Mouse (Mus musculus): ENCODE measurements around the gene Ppfia3. TPM values are rescaled to one million over a fixed set of nuclear protein-coding genes. Genes with fewer than 3 reads are reported as not detected.

Gene Ppfia3
- total RNA-seq (2014; rRNA removed; ENCODE audit: low replicate concordance) = 0.15 and 1.8 TPM in 2 replicates
- 0.58 and 0.68 TPM in 2 replicates for polyA plus RNA-seq (2015; fragmentation: Nextera tagmentation; extraction: Ambion mirVana)

DNA sequence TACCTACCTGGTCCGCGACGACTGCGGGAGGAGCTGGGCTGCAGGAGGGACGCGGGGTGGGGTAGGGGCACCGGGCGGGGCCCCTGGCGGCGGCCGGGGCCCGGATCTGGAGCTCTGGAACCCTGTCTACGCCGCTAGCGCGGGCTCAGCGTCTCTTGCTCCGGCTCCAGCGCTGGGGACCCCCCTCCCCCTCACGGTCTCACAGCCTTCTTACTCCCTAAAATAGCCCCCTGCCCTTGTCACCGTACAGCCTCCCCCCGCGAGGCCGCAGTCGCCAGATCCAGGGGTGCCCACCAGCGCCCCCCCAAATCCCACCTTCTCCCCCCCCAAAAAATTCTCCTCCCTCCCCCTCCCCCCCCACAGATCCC is at the start of gene Ppfia3:
Ppfia3 (minus strand) TSS at position 368 of the 368 bp plus-strand sequence.
- Histone ChIP-seq H3K4me3 (ENCODE audit: low read depth, low read length) (peak within 1 kb of the TSS; percentile 57), H3K4me2 (ENCODE audit: low read depth, low read length) (peak within 1 kb of the TSS; percentile 97), H3K9me3 (replicated peaks; ENCODE audit: control insufficient read depth, low read length) (no peaks in the 10 kb centered on the region), H3K4me1 (ENCODE audit: control insufficient read depth, insufficient read depth) (peaks cover 30% of the 10 kb centered on the region), H3K36me3 (replicated peaks; ENCODE audit: control insufficient read depth, insufficient read depth, low read length) (no peaks in the 10 kb centered on the region), H3K27me3 (ENCODE audit: control insufficient read depth, insufficient read depth, low read length) (peaks cover 68% of the 10 kb centered on the region), H3K27ac (ENCODE audit: low read depth) (peak within 1 kb of the TSS; percentile 37; the same call in 1 of the 2 replicates), H3K9ac (replicated peaks; ENCODE audit: low read depth, low read length) (peak within 1 kb of the TSS; percentile 38)
- no peak for ATAC-seq (ENCODE audit: insufficient read depth, low read depth)
- no peak for TF ChIP-seq CTCF (IDR thresholded peaks at IDR 0.05; ENCODE audit: low read depth)
- no peak for TF ChIP-seq EP300 (IDR thresholded peaks at IDR 0.05; ENCODE audit: low read depth)
- no peak for DNase-seq (ENCODE audit: low spot score)
- WGBS = 2% methylated on average over 17 of the region's 26 CpGs

DNA sequence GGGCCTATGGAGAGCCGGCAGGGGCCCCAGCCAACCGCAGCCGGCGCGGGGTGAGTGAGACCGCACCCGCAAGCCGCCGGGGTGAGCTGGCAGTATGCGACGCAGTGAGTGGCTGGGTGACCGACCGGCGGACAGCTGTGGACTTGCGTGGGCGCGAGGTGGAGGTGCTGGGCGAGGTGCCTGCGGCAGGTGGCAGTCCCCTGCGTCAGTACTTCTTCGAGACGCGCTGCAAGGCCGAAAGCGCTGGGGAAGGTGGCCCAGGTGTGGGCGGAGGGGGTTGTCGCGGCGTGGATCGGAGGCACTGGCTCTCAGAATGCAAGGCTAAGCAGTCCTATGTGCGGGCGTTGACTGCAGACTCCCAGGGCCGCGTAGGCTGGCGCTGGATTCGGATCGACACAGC is 48.8 kb upstream of the Ppfia3 start:
- peaks cover 94% of the 10 kb centered on the region for H3K27me3 ChIP-seq (ENCODE audit: control insufficient read depth, insufficient read depth, low read length)
- peaks cover 12% of the 10 kb centered on the region; the same call in 1 of the 2 replicates for H3K4me1 ChIP-seq (ENCODE audit: control insufficient read depth, insufficient read depth)
- 0 out of 2 replicates have a peak, but pooled peaks cover 1% of the 10 kb centered on the region for H3K36me3 ChIP-seq (replicated peaks; ENCODE audit: control insufficient read depth, insufficient read depth, low read length)
- H3K4me2 ChIP-seq (ENCODE audit: low read depth, low read length) = no peak overlapping the region
- WGBS = 16% methylated on average over 37 of the region's 37 CpGs
- DNase-seq (ENCODE audit: low spot score) (no peak), ATAC-seq (ENCODE audit: insufficient read depth, low read depth) (no peak)
- H3K4me3 ChIP-seq (ENCODE audit: low read depth, low read length) = no peak overlapping the region
- no peak overlapping the region for H3K27ac ChIP-seq (ENCODE audit: low read depth)
- H3K9me3 ChIP-seq (replicated peaks; ENCODE audit: control insufficient read depth, low read length) = no peaks in the 10 kb centered on the region
- TF ChIP-seq EP300 (IDR thresholded peaks at IDR 0.05; ENCODE audit: low read depth) (no peak), CTCF (IDR thresholded peaks at IDR 0.05; ENCODE audit: low read depth) (no peak)
- no peak overlapping the region for H3K9ac ChIP-seq (replicated peaks; ENCODE audit: low read depth, low read length)

DNA sequence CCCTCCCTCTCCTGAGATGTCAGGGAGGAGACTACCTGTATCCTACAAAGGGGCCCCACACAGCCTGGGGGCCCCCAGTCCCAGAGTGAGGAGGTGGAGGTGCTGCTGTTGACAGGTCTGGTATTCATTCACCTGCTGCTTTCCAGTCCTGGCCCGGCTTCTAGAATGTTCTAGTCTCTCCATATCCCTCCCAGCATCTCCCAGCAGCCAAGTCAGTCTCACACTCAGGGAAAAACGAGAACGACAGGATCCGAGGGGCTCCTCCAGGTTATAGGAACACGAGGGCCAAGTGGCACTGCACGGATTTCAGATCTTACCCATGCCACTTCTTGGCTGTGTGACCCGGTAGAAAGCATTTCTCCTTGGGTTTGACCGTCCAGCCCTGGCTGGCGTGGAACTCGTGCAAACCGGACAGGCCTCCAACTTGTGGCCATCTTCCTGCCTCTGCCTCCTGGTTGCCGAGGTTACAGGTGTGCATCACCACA is 48.0 kb upstream of the Ppfia3 start:
- Histone ChIP-seq H3K4me3 (ENCODE audit: low read depth, low read length) (no peak overlapping the region), H3K4me1 (ENCODE audit: control insufficient read depth, insufficient read depth) (peaks cover 12% of the 10 kb centered on the region; the same call in 1 of the 2 replicates), H3K36me3 (replicated peaks; ENCODE audit: control insufficient read depth, insufficient read depth, low read length) (no peaks in the 10 kb centered on the region), H3K9me3 (replicated peaks; ENCODE audit: control insufficient read depth, low read length) (no peaks in the 10 kb centered on the region), H3K4me2 (ENCODE audit: low read depth, low read length) (no peak overlapping the region), H3K27ac (ENCODE audit: low read depth) (no peak overlapping the region), H3K27me3 (ENCODE audit: control insufficient read depth, insufficient read depth, low read length) (peaks cover 91% of the 10 kb centered on the region), H3K9ac (replicated peaks; ENCODE audit: low read depth, low read length) (no peak overlapping the region)
- DNase-seq (ENCODE audit: low spot score) (no peak), ATAC-seq (ENCODE audit: insufficient read depth, low read depth) (no peak)
- WGBS = 38% methylated on average over 12 of the region's 12 CpGs
- no peak for TF ChIP-seq CTCF (IDR thresholded peaks at IDR 0.05; ENCODE audit: low read depth)
- TF ChIP-seq EP300 (IDR thresholded peaks at IDR 0.05; ENCODE audit: low read depth) = no peak

DNA sequence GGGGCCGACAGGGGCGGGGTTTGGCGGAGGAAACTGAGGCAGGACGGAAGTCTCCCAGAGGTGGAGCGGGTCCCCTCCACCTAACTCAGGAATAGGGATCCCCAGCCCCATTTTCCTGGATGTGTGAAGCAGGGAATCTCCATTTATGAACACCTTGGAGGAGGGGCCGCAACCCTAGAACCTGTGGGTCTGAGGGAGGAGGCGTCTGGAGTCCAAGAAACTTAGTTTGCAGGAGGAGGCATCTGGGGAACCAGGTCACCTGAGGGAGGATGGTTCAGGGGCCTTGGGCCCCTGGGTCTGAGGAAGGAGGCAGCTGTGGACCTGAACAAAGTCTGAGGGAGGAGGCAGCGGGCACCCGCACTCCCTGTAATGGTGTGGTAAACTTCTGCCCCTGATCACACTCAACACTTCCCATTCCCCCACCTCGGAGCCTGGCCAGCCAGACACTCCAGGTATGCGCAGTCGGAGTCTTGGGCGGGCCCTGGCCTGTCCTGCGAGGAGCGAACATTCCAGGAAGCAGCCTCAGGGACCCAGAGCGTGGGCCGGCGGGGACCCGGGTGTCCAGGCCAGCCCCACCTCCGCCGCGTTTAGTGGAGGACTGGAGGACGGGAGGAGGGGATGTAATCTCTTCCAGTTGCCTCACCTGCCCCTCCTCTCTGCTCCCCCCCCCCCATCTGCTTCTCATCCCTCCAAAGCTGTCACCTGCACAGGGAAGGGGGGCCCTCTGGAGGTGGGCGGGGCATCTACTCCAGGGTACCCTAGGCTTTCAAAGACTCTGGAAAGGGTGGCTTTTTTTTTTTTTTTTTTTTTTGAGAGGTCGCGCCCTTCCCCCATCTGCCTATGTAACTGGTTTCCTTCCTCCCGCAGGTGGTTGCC is 47.3 kb upstream of the Ppfia3 start:
- Histone ChIP-seq H3K36me3 (replicated peaks; ENCODE audit: control insufficient read depth, insufficient read depth, low read length) (no peaks in the 10 kb centered on the region), H3K27ac (ENCODE audit: low read depth) (no peak overlapping the region), H3K9me3 (replicated peaks; ENCODE audit: control insufficient read depth, low read length) (no peaks in the 10 kb centered on the region), H3K4me1 (ENCODE audit: control insufficient read depth, insufficient read depth) (peaks cover 12% of the 10 kb centered on the region; the same call in 1 of the 2 replicates), H3K9ac (replicated peaks; ENCODE audit: low read depth, low read length) (no peak overlapping the region; the same call in 1 of the 2 replicates), H3K27me3 (ENCODE audit: control insufficient read depth, insufficient read depth, low read length) (peaks cover 91% of the 10 kb centered on the region), H3K4me2 (ENCODE audit: low read depth, low read length) (peak overlapping the region; percentile 92), H3K4me3 (ENCODE audit: low read depth, low read length) (peak overlapping the region; percentile 56)
- DNase-seq (ENCODE audit: low spot score) = no peak
- no peak for ATAC-seq (ENCODE audit: insufficient read depth, low read depth)
- no peak for TF ChIP-seq EP300 (IDR thresholded peaks at IDR 0.05; ENCODE audit: low read depth)
- 2% methylated on average over 25 of the region's 27 CpGs for WGBS

DNA sequence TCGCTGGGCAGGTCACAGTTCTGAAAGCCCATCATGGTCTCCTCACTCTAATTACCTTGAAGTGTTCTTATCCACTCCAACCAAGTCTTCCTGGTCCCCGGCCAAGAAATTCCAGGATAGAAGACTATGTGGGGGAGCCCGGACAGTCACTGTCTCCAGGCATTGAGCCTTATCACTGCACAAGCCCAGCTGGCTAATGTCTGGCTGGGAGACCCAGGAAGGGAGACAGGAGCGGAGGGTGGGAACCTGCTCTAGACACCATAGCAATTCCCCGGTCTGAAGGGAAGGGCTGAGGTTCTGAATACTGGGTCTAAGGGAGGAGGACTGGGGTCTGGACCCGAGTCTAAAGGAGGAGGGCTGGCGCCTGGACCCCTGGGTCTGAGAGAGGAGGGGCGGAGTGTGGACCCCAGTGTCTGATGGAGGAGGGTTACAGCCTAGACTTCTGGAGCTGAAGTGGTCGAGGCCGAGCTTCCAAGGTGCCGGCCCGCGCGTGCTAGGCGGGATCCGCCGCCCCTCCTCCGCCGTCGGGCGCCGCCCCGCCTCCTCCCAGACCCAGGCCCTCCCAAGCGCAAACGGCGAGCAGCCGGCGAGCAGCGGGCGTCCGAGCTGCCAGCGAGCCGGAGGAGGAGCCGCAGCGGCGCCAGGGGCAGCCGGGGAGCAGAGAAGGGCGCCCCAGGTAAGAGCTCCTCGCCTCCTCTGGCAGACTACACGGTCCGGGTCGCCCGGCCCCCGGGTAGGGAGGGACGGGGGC is 46.5 kb upstream of the Ppfia3 start, which contains the start of gene Ntf5:
Ntf5 (plus strand) TSS at position 583 of the 751 bp plus-strand sequence.
- ATAC-seq (ENCODE audit: insufficient read depth, low read depth) = peak; percentile 30
- TF ChIP-seq CTCF (IDR thresholded peaks at IDR 0.05; ENCODE audit: low read depth) (no peak), EP300 (IDR thresholded peaks at IDR 0.05; ENCODE audit: low read depth) (no peak)

More for the DNA sequence above, 46.5 kb upstream of the Ppfia3 start, which contains the start of gene Ntf5:
- no peaks in the 10 kb centered on the region for H3K9me3 ChIP-seq (replicated peaks; ENCODE audit: control insufficient read depth, low read length)
- H3K9ac ChIP-seq (replicated peaks; ENCODE audit: low read depth, low read length) = no peak within 1 kb of the TSS; the same call in 1 of the 2 replicates
- H3K4me1 ChIP-seq (ENCODE audit: control insufficient read depth, insufficient read depth) = peaks cover 12% of the 10 kb centered on the region; the same call in 1 of the 2 replicates
- no peak within 1 kb of the TSS for H3K27ac ChIP-seq (ENCODE audit: low read depth)
- WGBS = 2% methylated on average over 44 of the region's 45 CpGs
- DNase-seq (ENCODE audit: low spot score) = no peak
- H3K27me3 ChIP-seq (ENCODE audit: control insufficient read depth, insufficient read depth, low read length) = peaks cover 91% of the 10 kb centered on the region
- H3K4me2 ChIP-seq (ENCODE audit: low read depth, low read length) = peak within 1 kb of the TSS; percentile 92
- H3K36me3 ChIP-seq (replicated peaks; ENCODE audit: control insufficient read depth, insufficient read depth, low read length) = no peaks in the 10 kb centered on the region
- H3K4me3 ChIP-seq (ENCODE audit: low read depth, low read length) = peak within 1 kb of the TSS; percentile 56

Data from heart, postnatal 0 days (tissue).